Mouse (Mus musculus): ENCODE data around the gene Nme4.
"Not testable (repeated sequence)": the region's sequence is repeated elsewhere in the genome, so short reads cannot be mapped to it uniquely, and the experiment has no call there.

The Nme4 gene

DNA sequence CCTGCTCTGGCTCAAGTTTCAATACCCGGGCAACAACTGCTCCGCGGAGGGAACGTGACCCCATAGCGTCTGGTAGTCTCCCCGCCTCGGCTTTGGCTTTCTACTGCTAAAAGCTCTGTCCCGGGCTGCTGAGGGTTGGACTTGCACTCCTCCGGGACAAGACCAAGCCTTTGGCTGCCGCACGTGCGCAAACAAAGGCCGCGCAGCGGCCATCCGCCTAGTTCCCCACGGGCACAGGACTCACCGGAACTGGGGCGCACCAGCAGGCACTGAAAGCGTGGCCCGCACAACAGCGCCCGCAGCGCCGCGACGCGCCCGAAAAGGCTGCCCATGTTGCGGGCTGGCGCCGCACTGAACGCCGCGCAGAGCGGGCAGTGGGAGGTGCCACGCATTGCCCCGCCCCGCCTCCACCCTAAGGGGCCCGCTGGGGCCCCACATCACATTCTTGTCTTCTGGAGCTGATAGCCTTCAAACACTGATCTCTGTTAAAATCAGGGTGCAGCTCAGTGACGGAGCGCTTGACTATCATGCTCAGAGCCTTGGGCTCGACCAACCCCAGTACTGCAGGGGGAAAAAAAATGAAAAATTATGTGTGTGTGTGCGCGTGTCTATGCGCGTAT lies at the start of gene Nme4:
Nme4 (minus strand) TSS at position 482 of the 620 bp plus-strand sequence.
- DNase-seq (ENCODE audit: low spot score) = peak; percentile 26

- no peak for DNase-seq (ENCODE audit: low spot score)
Measured at GRCm38 (mm10) chr17:26143386-26143785, 48.0 kb upstream of the Nme4 start.

DNA sequence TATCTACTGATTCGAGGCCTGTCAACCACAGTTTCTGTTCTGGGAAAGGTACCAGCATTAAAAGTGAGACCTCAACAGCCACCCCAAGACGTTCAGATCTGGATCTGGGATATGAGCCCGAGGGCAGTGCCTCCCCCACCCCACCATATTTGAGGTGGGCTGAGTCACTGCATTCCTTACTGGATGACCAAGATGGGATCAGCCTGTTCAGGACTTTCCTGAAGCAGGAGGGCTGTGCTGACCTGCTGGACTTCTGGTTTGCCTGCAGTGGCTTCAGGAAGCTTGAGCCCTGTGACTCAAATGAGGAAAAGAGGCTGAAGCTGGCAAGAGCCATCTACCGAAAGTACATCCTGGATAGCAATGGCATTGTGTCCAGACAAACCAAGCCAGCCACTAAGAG lies 47.4 kb upstream of the Nme4 start:
- DNase-seq (ENCODE audit: low spot score) = no peak

DNA sequence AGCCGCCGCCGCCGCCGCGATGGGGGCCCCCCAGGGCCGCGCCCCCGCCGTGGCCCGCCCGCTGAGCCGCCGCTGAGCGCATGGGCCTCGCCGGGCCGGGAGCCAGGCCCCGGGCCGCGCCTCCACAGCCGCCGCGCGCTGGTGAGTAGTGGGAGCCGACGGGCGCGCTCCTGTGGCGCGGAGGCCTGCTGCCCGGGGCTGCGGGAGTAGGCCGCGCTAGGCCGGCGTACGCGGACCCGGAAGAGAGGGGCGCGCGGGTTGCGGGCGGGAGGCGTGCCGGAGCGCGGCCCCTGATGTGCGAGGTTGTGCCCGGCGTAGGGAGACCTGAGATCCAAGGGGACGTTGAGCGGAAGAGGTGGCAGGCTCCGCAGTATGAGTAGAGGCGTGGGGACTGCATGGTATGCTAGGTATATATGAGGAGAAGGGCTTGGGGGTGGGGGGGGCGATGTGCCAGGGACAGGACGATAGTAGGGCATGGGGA lies 43.5 kb upstream of the Nme4 start:
- peak; percentile 42 for DNase-seq (ENCODE audit: low spot score)

DNA sequence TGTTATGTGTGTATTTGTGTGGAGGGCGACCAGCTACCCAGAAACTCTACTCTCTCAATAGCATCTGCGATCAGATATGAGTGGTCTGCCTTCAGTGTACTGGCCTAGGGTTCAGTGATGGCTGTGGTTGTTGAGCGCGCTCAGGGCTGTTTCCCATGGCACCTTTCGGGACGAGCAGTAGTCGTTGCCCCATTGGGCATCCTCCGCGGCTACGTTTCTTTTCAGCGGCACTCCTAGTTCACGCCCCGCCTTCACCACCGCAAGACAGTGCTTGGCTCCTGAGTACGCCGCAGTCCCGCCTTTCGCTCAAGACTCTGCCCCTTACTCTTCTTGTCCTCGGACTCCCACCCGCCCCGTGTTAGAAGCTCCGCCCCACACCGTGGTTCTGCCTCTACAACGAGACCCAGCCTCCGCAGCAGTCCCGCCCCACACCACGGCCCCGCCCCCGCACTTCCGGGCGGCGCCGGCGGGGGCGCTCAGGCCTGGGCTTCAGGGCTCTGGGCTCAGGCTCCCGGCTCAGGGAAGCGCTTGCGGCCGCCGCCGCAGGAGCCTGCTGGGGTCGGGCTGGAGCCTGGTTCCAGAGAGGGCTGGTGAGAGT lies 42.9 kb upstream of the Nme4 start, which contains the start of gene Axin1:
Axin1 (plus strand) TSS at position 450 of the 598 bp plus-strand sequence.
- peak; percentile 92 for DNase-seq (ENCODE audit: low spot score)

GRCm38 (mm10) chr17:26137751-26138130 lies 42.3 kb upstream of the Nme4 start:
- no peak for DNase-seq (ENCODE audit: low spot score)

GRCm38 (mm10) chr17:26137106-26137750 lies 41.8 kb upstream of the Nme4 start:
- DNase-seq (ENCODE audit: low spot score) = no peak

DNA sequence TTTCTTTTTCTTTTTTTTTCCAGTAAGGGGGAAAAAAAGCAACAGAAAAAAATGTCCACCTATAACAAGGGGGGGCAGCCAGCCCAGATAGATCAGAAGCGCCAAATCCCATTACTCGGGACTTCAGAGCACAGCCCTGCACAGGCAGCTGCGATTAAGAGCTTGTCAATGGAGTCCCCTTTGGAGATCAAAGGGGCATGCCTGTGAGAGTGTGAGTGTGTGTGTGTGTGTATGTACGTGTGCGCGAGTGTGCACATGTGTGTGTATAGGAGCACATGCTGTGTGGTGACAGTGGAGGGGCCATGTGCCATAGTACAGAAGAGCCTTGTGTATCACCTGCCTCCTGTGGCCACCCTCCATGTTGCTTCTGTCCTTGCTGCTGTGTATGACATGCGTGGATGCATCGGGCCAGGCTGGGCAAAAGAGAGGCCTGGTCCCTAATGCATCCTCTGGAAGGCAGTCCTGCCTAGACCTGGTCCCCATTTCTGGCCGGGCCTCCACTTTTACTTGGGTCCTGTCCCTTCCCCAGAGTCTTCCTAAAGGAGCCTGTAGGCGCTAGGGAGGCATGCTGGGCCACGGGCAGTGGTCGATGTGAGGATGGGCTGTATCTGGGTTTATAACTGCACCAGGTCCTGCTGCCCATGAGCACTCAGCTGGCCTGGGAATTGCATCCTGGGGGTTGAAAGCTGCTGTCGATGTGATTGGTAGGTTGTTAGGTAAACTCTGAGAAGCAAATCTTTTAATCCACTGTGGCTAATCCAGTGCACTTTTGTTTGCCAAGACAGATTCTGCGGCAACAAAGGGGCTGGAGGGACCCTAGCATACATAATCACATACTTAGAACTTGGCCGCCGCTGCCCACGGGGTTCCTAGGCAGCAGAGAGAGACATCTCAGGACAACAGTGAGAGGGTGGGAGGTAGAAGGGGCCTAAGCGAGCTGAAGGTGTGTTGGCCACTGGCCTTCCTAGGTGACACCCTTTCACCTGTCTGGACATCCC lies 36.8 kb upstream of the Nme4 start:
- no peak for DNase-seq (ENCODE audit: low spot score)

DNA sequence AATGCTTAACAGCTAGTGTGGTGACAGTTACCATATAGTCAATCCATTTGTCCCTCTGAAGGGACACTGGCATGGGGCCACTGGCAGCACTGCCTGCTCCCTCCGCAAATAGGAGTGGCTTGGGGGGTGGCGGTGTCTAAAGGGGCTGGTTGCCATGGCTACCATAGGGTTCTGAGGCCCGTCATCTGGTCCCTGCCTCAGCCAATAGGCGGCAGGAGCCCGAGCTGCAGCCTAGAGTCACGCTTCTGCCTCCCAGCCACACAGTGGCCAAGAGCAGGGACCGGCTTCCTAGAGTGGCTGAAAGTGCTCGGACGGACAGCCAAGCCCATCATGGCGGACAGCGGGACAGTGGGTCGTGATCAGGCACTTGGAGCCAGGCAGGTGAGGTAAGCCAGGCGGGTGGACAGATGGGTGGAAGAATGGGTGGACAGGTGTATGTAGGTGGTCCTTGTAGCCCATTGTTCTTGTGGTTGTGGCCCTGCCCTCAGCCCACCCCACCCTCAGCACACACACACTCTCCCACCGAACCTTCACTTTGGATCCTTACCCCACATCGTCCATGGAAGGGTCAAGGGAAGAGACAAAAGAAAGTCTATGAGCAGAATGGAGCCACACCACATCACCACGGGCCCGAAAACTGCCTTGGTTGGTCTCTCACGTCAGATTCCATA lies 35.8 kb upstream of the Nme4 start:
- no peak for DNase-seq (ENCODE audit: low spot score)

GRCm38 (mm10) chr17:26125226-26125625 lies 29.8 kb upstream of the Nme4 start:
- no peak for DNase-seq (ENCODE audit: low spot score)

DNA sequence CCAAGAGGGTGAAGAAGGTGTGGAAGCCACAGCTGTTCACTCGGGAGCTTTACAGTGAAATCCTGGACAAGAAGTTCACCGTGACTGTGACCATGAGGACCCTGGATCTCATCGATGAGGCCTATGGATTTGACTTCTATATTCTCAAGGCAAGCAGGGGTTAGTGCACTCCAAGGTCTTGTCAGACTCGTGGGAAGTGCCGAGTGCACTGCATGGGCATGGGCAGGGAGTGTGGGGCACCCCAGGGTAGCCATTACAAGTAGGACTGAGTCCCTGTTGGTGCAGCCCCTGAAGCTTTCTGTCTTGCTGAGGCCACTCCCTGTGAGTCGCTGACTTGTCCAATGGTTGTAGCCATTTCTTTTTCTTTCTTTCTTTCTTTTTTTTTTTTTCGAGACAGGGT lies 29.2 kb upstream of the Nme4 start:
- no peak for DNase-seq (ENCODE audit: low spot score)

GRCm38 (mm10) chr17:26123267-26123684 lies 27.9 kb upstream of the Nme4 start, which contains the start of gene Mrpl28:
TSS of gene Mrpl28 (plus strand) at chr17:26123500.
- peak; percentile 99 for DNase-seq (ENCODE audit: low spot score)

DNA sequence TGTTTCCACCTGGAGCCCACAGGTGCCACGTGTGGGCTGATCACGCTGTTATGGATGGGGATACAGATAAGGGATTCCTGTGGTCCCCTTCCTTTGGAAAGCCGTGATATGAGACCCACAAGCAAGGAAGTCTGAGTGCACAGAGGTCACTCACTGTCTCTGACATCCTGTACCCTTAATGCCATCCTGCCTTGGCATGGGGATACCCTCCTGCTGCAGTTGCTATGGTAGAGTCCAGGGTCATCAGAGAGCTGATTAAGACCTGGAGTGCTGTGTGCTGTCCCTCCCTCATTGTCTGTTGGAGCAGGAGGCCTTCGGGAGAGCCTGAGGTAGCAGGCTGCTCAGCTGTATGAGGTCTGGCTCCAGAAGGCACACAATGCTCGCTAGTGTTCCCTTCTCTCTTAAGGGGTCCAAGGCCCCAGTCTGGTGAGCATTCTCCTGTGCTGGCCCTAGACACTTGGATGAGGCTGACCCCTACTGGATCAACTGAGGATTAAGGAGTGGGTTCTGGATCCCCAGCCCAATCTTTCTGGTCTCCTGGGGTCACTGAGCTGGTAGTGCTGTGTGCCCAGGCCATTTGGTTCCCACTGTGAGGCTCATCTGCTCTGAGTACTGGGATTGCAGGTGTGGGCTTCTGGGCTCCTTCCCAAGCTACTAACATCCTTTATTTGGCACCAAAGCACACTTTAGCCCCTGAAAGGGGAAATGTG lies 27.2 kb upstream of the Nme4 start:
- no peak for DNase-seq (ENCODE audit: low spot score)

DNA sequence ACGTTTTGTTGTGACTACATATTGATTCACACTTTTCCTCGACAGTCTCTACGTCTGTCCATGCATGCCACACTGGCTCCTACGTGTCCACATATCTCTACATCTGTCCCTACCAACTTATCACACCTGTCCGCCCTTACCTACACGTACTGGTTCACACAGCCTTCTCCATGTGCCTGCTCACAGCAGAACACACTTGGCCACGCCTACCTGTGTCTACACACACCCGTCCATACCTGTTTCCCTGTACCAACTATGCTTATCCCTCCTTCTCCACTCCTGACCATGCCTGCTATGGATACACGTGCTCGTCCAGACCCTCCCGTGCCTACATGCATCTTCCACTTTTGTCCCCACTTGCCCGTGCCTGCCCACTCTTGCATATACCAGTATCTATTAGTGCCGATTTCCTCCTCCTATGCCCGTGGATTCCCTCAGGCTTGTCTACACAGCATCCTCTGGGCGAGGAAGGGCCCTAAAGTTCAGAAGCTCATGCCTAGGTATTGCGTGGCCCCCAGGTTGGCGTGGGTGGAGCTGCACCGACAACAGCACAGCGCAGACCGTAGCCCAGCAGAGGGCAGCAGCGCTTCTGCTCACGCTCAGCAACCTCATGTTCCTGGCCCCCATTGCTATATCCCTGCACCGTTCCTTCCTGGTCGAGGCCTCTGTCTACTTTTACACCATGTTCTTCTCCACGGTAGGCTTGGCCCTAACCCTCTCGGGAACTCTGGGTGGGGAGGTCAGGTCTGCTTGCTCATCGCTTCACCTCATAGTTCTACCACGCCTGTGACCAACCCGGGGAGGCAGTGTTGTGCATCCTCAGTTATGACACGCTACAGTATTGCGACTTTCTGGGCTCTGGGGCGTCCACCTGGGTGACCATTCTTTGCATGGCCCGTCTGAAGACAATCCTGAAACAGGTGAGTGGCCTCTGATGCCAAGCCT lies 24.6 kb upstream of the Nme4 start:
- peak; percentile 44 for DNase-seq (ENCODE audit: low spot score)

GRCm38 (mm10) chr17:26116503-26117258 lies 21.3 kb upstream of the Nme4 start:
- DNase-seq (ENCODE audit: low spot score) = no peak

- DNase-seq (ENCODE audit: low spot score) = no peak
Measured at GRCm38 (mm10) chr17:26115956-26116487, 20.6 kb upstream of the Nme4 start.

GRCm38 (mm10) chr17:26115205-26115898 lies 19.9 kb upstream of the Nme4 start:
- no peak for DNase-seq (ENCODE audit: low spot score)

GRCm38 (mm10) chr17:26114461-26114860 lies 19.1 kb upstream of the Nme4 start:
- not testable (repeated sequence) for DNase-seq (ENCODE audit: low spot score)

All from adipocyte (in vitro differentiated cells).